Mouse (Mus musculus) heart, embryonic 11.5 days (tissue): ENCODE results near the gene Ntng1. TPM values are rescaled to one million over a fixed set of nuclear protein-coding genes. Genes with fewer than 3 reads are reported as not detected.

ENCODE experiments used
- ATAC-seq: fragments of 200-750 bp; cut with Nextera tagmentation; replicated peaks from 2 replicates; pipeline ENCODE4 v1.8.0; 2017; ENCODE audit warnings: moderate library complexity; ENCODE audit not compliant: insufficient number of reproducible peaks, low FRiP score, low TSS enrichment
- H3K27ac ChIP-seq: fragments of 300-500 bp; sonication (generic); 2 replicates; pipeline ENCODE4 v1.5.1; 2014; ENCODE audit warnings: mild to moderate bottlenecking, low read depth, low read length
- H3K27me3 ChIP-seq: fragments of 300-500 bp; sonication (generic); 2 replicates; pipeline ENCODE4 v1.6.1; 2014; ENCODE audit warnings: mild to moderate bottlenecking, low read length, mixed read lengths; ENCODE audit not compliant: control insufficient read depth, insufficient read depth
- H3K36me3 ChIP-seq: fragments of 300-500 bp; sonication (generic); 2 replicates; pipeline ENCODE4 v1.6.1; 2014; ENCODE audit warnings: mild to moderate bottlenecking, low read length, moderate library complexity, mixed read lengths; ENCODE audit not compliant: control insufficient read depth, insufficient read depth
- H3K4me1 ChIP-seq: fragments of 300-500 bp; sonication (generic); 2 replicates; pipeline ENCODE4 v1.6.1; 2014; ENCODE audit warnings: low read length; ENCODE audit not compliant: control insufficient read depth, insufficient read depth
- H3K4me2 ChIP-seq: fragments of 300-500 bp; sonication (generic); 2 replicates; pipeline ENCODE4 v1.6.1; 2014; ENCODE audit warnings: mild to moderate bottlenecking, moderate library complexity
- H3K4me3 ChIP-seq: fragments of 300-500 bp; sonication (generic); 2 replicates; pipeline ENCODE4 v1.5.1; 2014; ENCODE audit warnings: low read depth, low read length
- H3K9ac ChIP-seq: fragments of 300-500 bp; sonication (generic); 2 replicates; pipeline ENCODE4 v1.6.1; 2014; ENCODE audit warnings: mild to moderate bottlenecking, low read depth, low read length, moderate library complexity
- H3K9me3 ChIP-seq: fragments of 300-500 bp; sonication (generic); replicated peaks from 2 replicates; pipeline ENCODE4 v1.6.1; 2016; ENCODE audit warnings: low read length; ENCODE audit not compliant: control insufficient read depth
- WGBS: fragments of 180-500 bp; shearing (Covaris S2); extraction: QIAGEN DNeasy Blood & Tissue Kit; methylation state at CpG from one replicate; pipeline ENCODE4 v1.1.7; 2014; ENCODE audit not compliant: insufficient replicate concordance; 5-methylcytosine and 5-hydroxymethylcytosine counted together
- polyA plus RNA-seq: library from polyadenylated mRNA; unstranded; fragments of >200 nt; fragmentation: Nextera tagmentation; extraction: Ambion mirVana; gene quantifications from 2 replicates; pipeline ENCODE4 v1.2.1, GENCODE M21; 2014

Ntng1 gene
- polyA plus RNA-seq, 1 experiment from 2014 or later: 0.62 TPM

GRCm38 (mm10) chr3:109975106-109975505 is 168.7 kb downstream of the Ntng1 start:
- Histone ChIP-seq H3K36me3 (no peaks in the 10 kb centered on the region), H3K4me3 (no peak overlapping the region), H3K4me1 (no peaks in the 10 kb centered on the region), H3K27me3 (no peaks in the 10 kb centered on the region), H3K4me2 (no peak overlapping the region), H3K27ac (no peak overlapping the region), H3K9me3 (no peaks in the 10 kb centered on the region), H3K9ac (no peak overlapping the region)
- WGBS: 54% methylated on average over 4 of the region's 4 CpGs
- ATAC-seq: no peak

GRCm38 (mm10) chr3:109971465-109971864 is 172.3 kb downstream of the Ntng1 start:
- no peaks in the 10 kb centered on the region for H3K9me3 ChIP-seq
- no peak overlapping the region for H3K27ac ChIP-seq
- H3K4me3 ChIP-seq: no peak overlapping the region
- H3K9ac ChIP-seq: no peak overlapping the region
- ATAC-seq: no peak
- no peak overlapping the region for H3K4me2 ChIP-seq
- no peaks in the 10 kb centered on the region for H3K36me3 ChIP-seq
- H3K27me3 ChIP-seq: no peaks in the 10 kb centered on the region
- WGBS: 48% methylated on average over 1 of the region's 1 CpGs
- no peaks in the 10 kb centered on the region for H3K4me1 ChIP-seq

GRCm38 (mm10) chr3:109970181-109970580 is 173.6 kb downstream of the Ntng1 start:
- Histone ChIP-seq H3K27ac (no peak overlapping the region), H3K4me3 (no peak overlapping the region), H3K36me3 (no peaks in the 10 kb centered on the region), H3K9ac (no peak overlapping the region), H3K27me3 (no peaks in the 10 kb centered on the region), H3K9me3 (no peaks in the 10 kb centered on the region), H3K4me2 (no peak overlapping the region), H3K4me1 (no peaks in the 10 kb centered on the region)
- no peak for ATAC-seq

GRCm38 (mm10) chr3:109962631-109963030 is 181.2 kb downstream of the Ntng1 start:
- Histone ChIP-seq H3K27me3 (no peaks in the 10 kb centered on the region), H3K36me3 (no peaks in the 10 kb centered on the region), H3K4me3 (no peak overlapping the region), H3K4me1 (no peaks in the 10 kb centered on the region), H3K9me3 (no peaks in the 10 kb centered on the region), H3K27ac (no peak overlapping the region), H3K9ac (no peak overlapping the region), H3K4me2 (no peak overlapping the region)
- WGBS: 75% methylated on average over 2 of the region's 2 CpGs
- ATAC-seq: no peak

DNA sequence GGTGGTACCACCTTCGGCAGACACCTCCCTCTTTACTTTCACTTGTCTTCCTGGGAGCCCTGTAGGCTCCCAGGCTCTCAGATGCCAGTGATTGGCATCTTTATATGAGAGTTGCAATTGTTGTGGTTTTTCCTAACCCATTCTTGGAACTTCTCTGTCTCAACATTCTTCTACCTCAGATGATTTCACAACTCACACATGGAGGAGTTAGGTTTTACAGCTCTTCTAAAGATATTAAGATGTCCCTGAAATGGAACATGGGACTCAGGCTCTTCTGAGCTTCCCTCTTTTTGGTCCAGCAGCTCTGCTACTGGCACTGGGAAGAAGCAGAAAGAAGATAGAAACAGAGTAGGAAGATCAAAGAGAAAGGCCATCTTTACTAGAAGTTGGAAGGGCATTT is 200.9 kb downstream of the Ntng1 start:
- H3K4me1 ChIP-seq: no peaks in the 10 kb centered on the region
- H3K4me3 ChIP-seq: no peak overlapping the region
- H3K27me3 ChIP-seq: no peaks in the 10 kb centered on the region
- no peak overlapping the region for H3K9ac ChIP-seq
- no peak overlapping the region for H3K4me2 ChIP-seq
- H3K9me3 ChIP-seq: no peaks in the 10 kb centered on the region
- WGBS: 63% methylated on average over 1 of the region's 1 CpGs
- no peak for ATAC-seq
- no peaks in the 10 kb centered on the region for H3K36me3 ChIP-seq
- no peak overlapping the region for H3K27ac ChIP-seq

GRCm38 (mm10) chr3:109937634-109938033 is 206.2 kb downstream of the Ntng1 start:
- H3K4me2 ChIP-seq: no peak overlapping the region
- ATAC-seq: no peak
- 90% methylated on average over 2 of the region's 2 CpGs for WGBS
- no peaks in the 10 kb centered on the region for H3K4me1 ChIP-seq
- H3K27me3 ChIP-seq: no peaks in the 10 kb centered on the region
- H3K27ac ChIP-seq: no peak overlapping the region
- no peaks in the 10 kb centered on the region for H3K9me3 ChIP-seq
- H3K9ac ChIP-seq: no peak overlapping the region
- H3K36me3 ChIP-seq: no peaks in the 10 kb centered on the region
- no peak overlapping the region for H3K4me3 ChIP-seq

DNA sequence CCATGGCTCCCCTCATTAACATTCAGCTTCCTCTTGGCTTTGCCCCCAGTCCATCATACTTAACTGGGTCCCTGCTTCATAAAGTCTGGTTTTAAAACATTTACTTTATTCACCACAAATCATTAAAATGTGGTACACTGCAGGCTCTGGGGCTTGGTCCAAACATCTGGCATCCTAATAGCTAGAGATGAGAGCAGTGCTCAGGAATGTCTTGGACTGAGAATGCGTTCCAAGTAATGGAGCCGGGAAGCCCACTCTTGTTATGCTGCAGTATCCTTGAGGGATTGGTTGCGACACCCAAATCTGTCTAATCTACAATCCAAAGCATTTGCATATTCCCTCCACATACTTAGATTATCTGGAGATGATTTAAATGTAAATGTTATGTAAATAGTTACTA is 207.5 kb downstream of the Ntng1 start:
- no peak for ATAC-seq
- H3K27ac ChIP-seq: no peak overlapping the region
- H3K36me3 ChIP-seq: no peaks in the 10 kb centered on the region
- H3K4me3 ChIP-seq: no peak overlapping the region
- H3K4me2 ChIP-seq: no peak overlapping the region
- WGBS: 74% methylated on average over 3 of the region's 3 CpGs
- no peaks in the 10 kb centered on the region for H3K9me3 ChIP-seq
- H3K4me1 ChIP-seq: no peaks in the 10 kb centered on the region
- H3K9ac ChIP-seq: no peak overlapping the region
- H3K27me3 ChIP-seq: no peaks in the 10 kb centered on the region

DNA sequence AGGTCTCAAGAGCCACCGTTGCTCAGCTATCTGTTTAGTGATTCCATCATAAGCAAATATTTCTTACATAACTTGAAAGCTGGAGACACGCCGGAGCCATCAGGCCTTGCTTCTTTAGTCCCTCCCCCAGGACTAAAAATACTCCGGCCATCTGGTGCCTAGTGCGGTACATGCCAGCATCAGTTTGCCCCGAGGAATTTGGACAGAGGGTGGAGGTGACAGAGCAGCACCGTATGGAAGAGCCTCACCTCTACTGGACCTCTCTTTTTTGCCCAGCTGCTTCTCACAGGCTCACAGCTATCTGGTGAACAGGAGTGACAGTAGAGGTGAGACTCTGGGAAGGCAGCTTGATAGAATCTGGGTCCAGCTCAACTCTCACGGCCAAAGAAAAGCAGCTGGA is 211.6 kb downstream of the Ntng1 start:
- Histone ChIP-seq H3K4me1 (no peaks in the 10 kb centered on the region), H3K9ac (no peak overlapping the region), H3K9me3 (no peaks in the 10 kb centered on the region), H3K4me2 (no peak overlapping the region), H3K36me3 (no peaks in the 10 kb centered on the region), H3K4me3 (no peak overlapping the region), H3K27ac (no peak overlapping the region), H3K27me3 (no peaks in the 10 kb centered on the region)
- WGBS: 42% methylated on average over 8 of the region's 8 CpGs
- no peak for ATAC-seq

GRCm38 (mm10) chr3:109931021-109931420 is 212.8 kb downstream of the Ntng1 start:
- Histone ChIP-seq H3K4me2 (no peak overlapping the region), H3K27ac (no peak overlapping the region), H3K4me3 (no peak overlapping the region), H3K27me3 (no peaks in the 10 kb centered on the region), H3K4me1 (no peaks in the 10 kb centered on the region), H3K36me3 (no peaks in the 10 kb centered on the region), H3K9me3 (no peaks in the 10 kb centered on the region), H3K9ac (no peak overlapping the region)
- ATAC-seq: no peak
- whole genome bisulfite sequencing: 82% methylated on average over 5 of the region's 5 CpGs
